Mouse (Mus musculus): ENCODE results near the gene Snrpb. TPM values are rescaled to one million over a fixed set of nuclear protein-coding genes. Genes with fewer than 3 reads are reported as not detected.
A peak's percentile ranks its signal among the peaks of the same experiment; 100 is the strongest.

Gene Snrpb
- polyA plus RNA-seq, 1 experiment from 2014 or later = 313 TPM

- H3K4me1 ChIP-seq = peaks cover 5% of the 10 kb centered on the region
- 52% methylated on average over 9 of the region's 9 CpGs for WGBS
- H3K9me3 ChIP-seq = no peaks in the 10 kb centered on the region
- H3K36me3 ChIP-seq (replicated peaks) = peaks cover 11% of the 10 kb centered on the region; the same call in 1 of the 2 replicates
- 0 out of 2 replicates have a peak overlapping the region, but pooled peaks have one; percentile 42 for H3K27ac ChIP-seq
- no peaks in the 10 kb centered on the region for H3K27me3 ChIP-seq (replicated peaks)
- no peak overlapping the region for H3K4me2 ChIP-seq
- H3K4me3 ChIP-seq = no peak overlapping the region
- ATAC-seq (replicated peaks) = peak; percentile 84
- no peak overlapping the region for H3K9ac ChIP-seq
Measured at GRCm38 (mm10) chr2:130166311-130167214, 12.6 kb downstream of the Snrpb start.

- Histone ChIP-seq H3K4me2 (no peak overlapping the region), H3K4me1 (peaks cover 10% of the 10 kb centered on the region), H3K9ac (no peak overlapping the region), H3K27ac (no peak overlapping the region), H3K27me3 (replicated peaks) (no peaks in the 10 kb centered on the region), H3K36me3 (replicated peaks) (0 out of 2 replicates have a peak, but pooled peaks cover 2% of the 10 kb centered on the region), H3K9me3 (no peaks in the 10 kb centered on the region), H3K4me3 (no peak overlapping the region)
- no peak for ATAC-seq (replicated peaks)
- WGBS = 90% methylated on average over 5 of the region's 5 CpGs
Measured at GRCm38 (mm10) chr2:130162701-130163100, 16.5 kb downstream of the Snrpb start.

DNA sequence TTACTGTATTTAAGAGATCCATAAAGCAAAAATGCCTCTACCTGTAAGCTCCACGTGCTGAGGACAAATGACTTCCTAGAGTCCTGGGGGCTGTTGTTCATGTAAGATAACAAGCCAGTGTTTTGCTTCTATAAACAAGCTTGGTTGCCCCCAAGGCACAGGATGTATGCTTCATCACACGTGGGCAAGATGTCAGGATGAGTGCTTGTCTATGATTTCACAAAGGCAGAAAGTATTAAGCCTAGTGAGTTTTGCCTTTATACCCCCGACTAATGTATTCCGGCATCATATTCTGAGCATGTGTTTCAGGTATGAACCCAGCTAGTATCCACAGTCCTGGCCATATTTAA lies 21.1 kb downstream of the Snrpb start:
- Histone ChIP-seq H3K27ac (peak overlapping the region; percentile 12), H3K4me3 (no peak overlapping the region), H3K36me3 (replicated peaks) (no peaks in the 10 kb centered on the region), H3K9ac (no peak overlapping the region), H3K27me3 (replicated peaks) (no peaks in the 10 kb centered on the region), H3K9me3 (no peaks in the 10 kb centered on the region), H3K4me1 (peaks cover 5% of the 10 kb centered on the region; the same call in 1 of the 2 replicates), H3K4me2 (no peak overlapping the region)
- ATAC-seq (replicated peaks) = peak; percentile 43; the same call in 1 of the 2 replicates
- WGBS = 50% methylated on average over 4 of the region's 4 CpGs

DNA sequence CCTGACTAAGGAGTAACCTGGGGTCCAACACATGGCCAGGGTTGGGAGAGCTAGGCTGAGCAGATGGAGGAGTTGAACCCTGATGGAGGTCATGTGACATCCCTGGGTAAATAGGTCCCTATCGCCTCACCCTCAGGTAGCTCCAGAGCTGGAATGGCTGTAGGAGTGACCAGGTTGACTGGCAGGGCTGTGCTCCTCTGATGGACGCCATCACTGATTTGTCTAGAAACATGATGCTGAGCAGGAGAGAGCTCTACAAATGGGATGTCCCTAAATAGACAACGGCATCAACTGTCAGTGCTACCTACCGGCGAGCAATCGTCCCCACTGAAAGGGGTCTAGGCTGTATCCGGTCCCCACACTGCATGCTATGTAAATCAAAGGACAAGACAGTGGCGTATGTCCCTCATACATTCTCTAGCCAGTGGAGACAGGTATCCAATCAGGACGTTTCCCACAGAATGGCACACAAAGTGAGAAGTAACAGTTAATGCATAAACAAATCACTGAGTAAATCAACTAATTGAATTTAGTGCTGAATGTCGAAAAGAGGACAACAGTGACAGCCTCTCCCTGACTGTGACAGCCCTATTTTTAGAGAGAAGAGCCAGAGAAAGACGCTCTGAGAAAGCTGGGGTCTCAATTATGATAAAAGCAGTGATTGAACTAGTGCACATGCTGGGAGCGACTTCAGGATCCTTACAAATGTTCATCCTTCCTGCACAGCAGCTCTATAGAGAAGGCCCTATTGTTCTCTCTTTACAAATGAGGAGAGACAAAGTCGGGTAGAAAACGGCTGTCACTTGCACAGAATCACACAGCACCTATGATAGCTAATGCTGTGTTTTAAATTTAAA lies 21.7 kb downstream of the Snrpb start:
- no peak overlapping the region for H3K4me2 ChIP-seq
- no peaks in the 10 kb centered on the region for H3K36me3 ChIP-seq (replicated peaks)
- H3K9ac ChIP-seq = no peak overlapping the region
- peaks cover 5% of the 10 kb centered on the region; the same call in 1 of the 2 replicates for H3K4me1 ChIP-seq
- 48% methylated on average over 14 of the region's 14 CpGs for WGBS
- peak; percentile 55 for ATAC-seq (replicated peaks)
- no peaks in the 10 kb centered on the region for H3K27me3 ChIP-seq (replicated peaks)
- no peak overlapping the region for H3K4me3 ChIP-seq
- peak overlapping the region; percentile 12 for H3K27ac ChIP-seq
- no peaks in the 10 kb centered on the region for H3K9me3 ChIP-seq

DNA sequence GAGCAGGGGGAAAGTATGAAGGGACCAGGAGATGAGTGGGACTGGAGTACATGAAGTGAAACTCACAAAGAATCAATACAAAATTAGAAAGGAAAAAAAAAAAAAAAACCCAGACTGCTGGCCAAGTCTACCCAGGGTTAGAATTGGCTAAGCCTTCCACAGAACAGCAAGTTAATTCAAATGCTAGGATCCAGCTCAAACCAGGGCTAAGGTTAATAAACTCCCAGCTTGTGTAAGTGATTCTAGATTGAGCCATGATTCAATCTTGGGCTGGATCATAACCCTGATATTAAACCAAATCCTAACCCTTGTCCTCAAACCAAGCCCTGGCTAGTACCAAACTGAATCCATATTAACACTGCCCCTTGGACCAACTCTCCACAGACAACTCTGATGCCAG lies 23.4 kb downstream of the Snrpb start:
- no peak for ATAC-seq (replicated peaks)
- H3K27ac ChIP-seq = no peak overlapping the region
- H3K27me3 ChIP-seq (replicated peaks) = no peaks in the 10 kb centered on the region
- no peak overlapping the region for H3K9ac ChIP-seq
- no peaks in the 10 kb centered on the region for H3K9me3 ChIP-seq
- peaks cover 5% of the 10 kb centered on the region; the same call in 1 of the 2 replicates for H3K4me1 ChIP-seq
- H3K36me3 ChIP-seq (replicated peaks) = no peaks in the 10 kb centered on the region
- no peak overlapping the region for H3K4me2 ChIP-seq
- no peak overlapping the region for H3K4me3 ChIP-seq

DNA sequence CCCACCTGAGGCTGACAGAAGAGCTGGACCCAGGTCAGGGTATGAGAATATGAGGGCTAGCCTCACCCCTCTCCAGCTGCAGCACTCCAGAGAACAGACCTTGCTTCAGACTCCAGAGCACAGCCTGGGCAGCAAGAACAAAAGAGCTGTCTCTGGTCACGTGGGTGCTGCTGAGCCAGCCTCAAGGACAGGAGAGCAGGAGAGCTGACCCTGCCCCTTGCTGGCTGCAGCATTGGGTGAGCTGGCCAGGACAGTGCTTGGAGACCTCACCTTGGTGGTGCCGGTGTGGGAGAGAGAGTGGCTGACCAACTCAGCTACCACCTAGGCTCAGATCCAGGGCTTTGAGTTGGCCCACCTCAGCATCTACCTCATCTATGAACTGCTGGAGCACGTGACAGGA lies 24.0 kb downstream of the Snrpb start:
- Histone ChIP-seq H3K4me2 (no peak overlapping the region), H3K4me3 (no peak overlapping the region), H3K9me3 (no peaks in the 10 kb centered on the region), H3K4me1 (peaks cover 5% of the 10 kb centered on the region; the same call in 1 of the 2 replicates), H3K9ac (no peak overlapping the region), H3K36me3 (replicated peaks) (no peaks in the 10 kb centered on the region), H3K27ac (no peak overlapping the region), H3K27me3 (replicated peaks) (no peaks in the 10 kb centered on the region)
- 73% methylated on average over 3 of the region's 3 CpGs for WGBS
- ATAC-seq (replicated peaks) = no peak

DNA sequence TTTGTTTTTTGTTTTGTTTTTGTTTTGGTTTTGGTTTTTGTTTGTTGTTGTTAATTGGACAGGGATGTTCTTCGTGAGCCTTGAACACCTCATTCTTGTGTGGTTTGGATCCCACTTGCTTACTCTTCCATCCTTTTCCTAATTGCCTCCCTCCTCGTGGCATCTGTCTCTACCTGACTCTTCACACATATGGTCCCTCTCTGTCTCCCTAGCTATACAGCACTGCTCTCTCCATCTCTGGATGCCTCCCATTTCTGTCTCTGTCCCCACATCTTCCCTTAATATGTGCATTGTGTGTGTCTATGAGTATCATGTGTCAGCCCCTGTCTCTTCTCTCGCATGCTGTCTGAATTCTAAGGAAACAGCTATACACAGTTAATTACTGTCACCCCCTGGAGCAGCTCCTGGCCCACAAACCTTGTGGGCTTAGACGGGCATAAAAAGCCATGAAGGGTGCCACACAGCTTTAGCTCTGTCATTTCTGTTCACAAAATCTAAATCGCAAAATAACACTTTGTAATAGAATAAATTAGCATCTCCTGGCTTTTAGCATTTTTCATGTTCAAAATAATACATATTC lies 33.0 kb downstream of the Snrpb start:
- Histone ChIP-seq H3K4me3 (no peak overlapping the region), H3K9me3 (no peaks in the 10 kb centered on the region), H3K9ac (no peak overlapping the region), H3K36me3 (replicated peaks) (no peaks in the 10 kb centered on the region), H3K4me1 (no peaks in the 10 kb centered on the region), H3K27ac (0 out of 2 replicates have a peak overlapping the region, but pooled peaks have one; percentile 34), H3K27me3 (replicated peaks) (no peaks in the 10 kb centered on the region), H3K4me2 (no peak overlapping the region)
- 62% methylated on average over 5 of the region's 5 CpGs for WGBS
- 0 out of 2 replicates have a peak, but pooled peaks have one; percentile 60 for ATAC-seq (replicated peaks)

DNA sequence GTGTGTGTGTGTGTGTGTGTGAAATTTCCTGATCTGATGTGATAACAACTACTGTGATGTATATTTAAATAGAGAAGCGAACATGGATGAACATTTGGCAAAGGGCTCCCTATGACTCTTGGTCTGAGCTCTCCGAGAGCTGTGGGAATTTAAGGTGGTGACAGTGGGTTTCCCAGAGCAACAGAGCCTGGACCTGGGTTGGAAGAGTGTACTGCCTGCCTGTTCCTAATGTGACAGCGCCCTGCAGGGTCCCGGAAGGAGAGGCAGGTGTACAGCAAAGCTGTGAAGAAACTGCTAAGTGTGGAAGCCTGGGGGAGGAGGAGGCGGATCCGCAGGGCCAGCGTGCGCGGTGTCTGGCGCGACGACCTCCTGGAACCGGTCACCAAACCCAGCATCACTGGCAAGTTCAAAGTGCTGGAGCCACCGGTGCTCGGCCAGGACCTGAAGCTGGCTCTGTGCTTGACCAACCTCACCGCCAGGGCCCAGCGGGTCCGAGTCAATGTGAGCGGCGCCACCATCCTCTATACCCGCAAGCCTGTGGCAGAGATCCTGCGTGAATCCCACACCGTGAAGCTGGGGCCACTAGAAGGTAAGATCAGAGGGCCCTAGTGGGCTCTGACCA lies 34.4 kb downstream of the Snrpb start:
- no peak overlapping the region for H3K27ac ChIP-seq
- H3K9me3 ChIP-seq = no peaks in the 10 kb centered on the region
- no peaks in the 10 kb centered on the region for H3K4me1 ChIP-seq
- H3K9ac ChIP-seq = no peak overlapping the region
- no peak overlapping the region for H3K4me2 ChIP-seq
- no peak overlapping the region for H3K4me3 ChIP-seq
- 0 out of 2 replicates have a peak, but pooled peaks have one; percentile 39 for ATAC-seq (replicated peaks)
- H3K27me3 ChIP-seq (replicated peaks) = no peaks in the 10 kb centered on the region
- 86% methylated on average over 23 of the region's 23 CpGs for WGBS
- H3K36me3 ChIP-seq (replicated peaks) = no peaks in the 10 kb centered on the region

DNA sequence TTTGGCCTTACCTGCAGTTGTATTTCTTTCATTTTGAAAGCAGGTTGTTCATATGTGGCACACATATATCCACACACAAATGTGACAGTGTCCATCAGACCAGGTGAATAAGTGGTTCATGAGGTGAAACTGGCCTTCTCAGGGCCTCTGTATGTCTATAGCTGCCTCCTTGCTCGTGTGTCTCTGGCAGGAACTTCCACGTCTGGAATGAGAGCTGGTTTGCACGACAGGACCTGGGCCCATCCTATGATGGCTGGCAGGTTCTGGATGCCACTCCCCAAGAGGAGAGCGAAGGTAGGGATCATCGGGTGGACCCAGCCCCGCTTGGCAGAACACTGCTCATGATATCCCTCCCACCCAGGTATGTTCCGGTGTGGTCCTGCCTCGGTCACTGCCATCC lies 36.2 kb downstream of the Snrpb start:
- H3K36me3 ChIP-seq (replicated peaks) = no peaks in the 10 kb centered on the region
- H3K9ac ChIP-seq = no peak overlapping the region

DNA sequence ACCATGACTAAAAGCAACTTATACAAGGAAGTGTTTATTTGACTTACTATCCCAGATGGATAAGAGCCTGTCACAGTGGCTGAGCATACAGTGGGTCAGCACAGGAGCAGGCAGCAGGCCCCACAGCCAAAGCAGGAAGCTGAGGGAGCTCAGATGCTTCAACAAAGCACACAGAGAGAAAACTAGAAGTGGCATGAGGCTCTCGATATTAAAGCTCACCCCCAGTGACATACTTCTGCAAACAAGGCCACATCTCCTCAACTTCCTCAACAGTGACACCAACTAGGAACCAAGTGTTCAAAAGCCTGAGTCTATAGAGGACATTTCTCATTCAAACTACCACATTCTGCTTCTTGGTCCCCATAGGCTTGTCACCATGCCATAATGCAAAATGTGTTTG lies 49.5 kb downstream of the Snrpb start:
- Histone ChIP-seq H3K27me3 (replicated peaks) (no peaks in the 10 kb centered on the region), H3K27ac (no peak overlapping the region), H3K36me3 (replicated peaks) (no peaks in the 10 kb centered on the region), H3K4me2 (no peak overlapping the region), H3K9ac (no peak overlapping the region), H3K4me3 (no peak overlapping the region), H3K9me3 (no peaks in the 10 kb centered on the region), H3K4me1 (peaks cover 12% of the 10 kb centered on the region)
- no peak for ATAC-seq (replicated peaks)
- WGBS = 62% methylated on average over 1 of the region's 1 CpGs

More for the DNA sequence above, 36.2 kb downstream of the Snrpb start:
- H3K27me3 ChIP-seq (replicated peaks) = no peaks in the 10 kb centered on the region
- H3K4me1 ChIP-seq = no peaks in the 10 kb centered on the region
- H3K4me2 ChIP-seq = no peak overlapping the region
- no peak for ATAC-seq (replicated peaks)
- H3K27ac ChIP-seq = no peak overlapping the region
- WGBS = 93% methylated on average over 8 of the region's 8 CpGs
- H3K9me3 ChIP-seq = no peaks in the 10 kb centered on the region
- H3K4me3 ChIP-seq = no peak overlapping the region

- Histone ChIP-seq H3K27me3 (replicated peaks) (no peaks in the 10 kb centered on the region), H3K4me3 (no peak overlapping the region), H3K9me3 (no peaks in the 10 kb centered on the region), H3K4me2 (no peak overlapping the region), H3K27ac (peak overlapping the region; percentile 68), H3K4me1 (peaks cover 12% of the 10 kb centered on the region), H3K9ac (no peak overlapping the region), H3K36me3 (replicated peaks) (no peaks in the 10 kb centered on the region)
- ATAC-seq (replicated peaks) = peak; percentile 55
- 71% methylated on average over 1 of the region's 1 CpGs for WGBS
Measured at GRCm38 (mm10) chr2:130126073-130126472, 53.1 kb downstream of the Snrpb start.
